Mouse (Mus musculus) cortical plate, adult 2 months (tissue): ENCODE measurements around the gene Arhgef26. TPM values are rescaled to one million over a fixed set of nuclear protein-coding genes. Genes with fewer than 3 reads are reported as not detected.

Experiments
- H3K27ac ChIP-seq: fragments of 200-500 bp; 2 replicates; pipeline ENCODE4 v1.5.1; 2012; ENCODE audit warnings: low read length, control low read depth, inconsistent platforms; ENCODE audit not compliant: insufficient read depth
- H3K4me1 ChIP-seq: fragments of 200-500 bp; 2 replicates; pipeline ENCODE4 v1.6.1; 2011; ENCODE audit warnings: low read length; ENCODE audit not compliant: control insufficient read depth, insufficient read depth
- H3K4me3 ChIP-seq: fragments of 200-500 bp; 2 replicates; pipeline ENCODE4 v1.5.1; 2011; ENCODE audit warnings: mild to moderate bottlenecking, low read length, control low read depth; ENCODE audit not compliant: insufficient read depth
- CTCF ChIP-seq: fragments of 200-500 bp; IDR thresholded peaks from 2 replicates; pipeline ENCODE4 v1.5.1; 2011; ENCODE audit warnings: mild to moderate bottlenecking, control low read depth, low read length; ENCODE audit not compliant: insufficient read depth; ENCODE audit errors: extremely low read depth
- POLR2A ChIP-seq: fragments of 200-500 bp; IDR thresholded peaks from 2 replicates; pipeline ENCODE4 v1.6.1; 2011; ENCODE audit warnings: mild to moderate bottlenecking, low read length, control low read depth; ENCODE audit not compliant: insufficient read depth; ENCODE audit errors: extremely low read depth
- polyA plus RNA-seq: library from polyadenylated mRNA; depleted of rRNA; stranded (reverse); fragments of >200 nt; gene quantifications from 2 replicates; pipeline ENCODE4 v1.2.3, GENCODE M21; 2012

Gene Arhgef26
- polyA plus RNA-seq, 1 experiment: 15.2 TPM

DNA sequence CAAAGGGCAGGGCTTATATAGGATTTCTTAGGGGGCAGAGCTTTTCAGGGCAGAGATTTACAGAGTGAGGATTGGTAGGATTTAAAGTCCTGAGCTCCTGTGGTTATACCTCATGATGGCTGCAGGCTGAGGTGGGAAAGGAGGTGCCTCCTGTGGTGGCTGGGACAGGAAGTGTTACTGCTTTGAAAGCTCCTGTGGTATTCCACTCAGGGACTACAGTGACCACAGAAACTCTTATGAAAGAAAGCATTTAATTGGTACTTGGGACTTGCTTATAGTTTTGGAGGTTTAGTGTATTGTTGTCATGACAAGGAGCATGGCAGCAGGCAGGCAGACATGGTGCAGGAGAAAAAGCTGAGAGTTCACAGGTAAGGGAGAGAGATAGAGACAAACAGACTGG lies 97.8 kb downstream of the Arhgef26 start:
- no peak for TF ChIP-seq CTCF
- no peak for TF ChIP-seq POLR2A
- no peak overlapping the region for H3K4me3 ChIP-seq
- H3K27ac ChIP-seq: no peak overlapping the region
- no peaks in the 10 kb centered on the region for H3K4me1 ChIP-seq

DNA sequence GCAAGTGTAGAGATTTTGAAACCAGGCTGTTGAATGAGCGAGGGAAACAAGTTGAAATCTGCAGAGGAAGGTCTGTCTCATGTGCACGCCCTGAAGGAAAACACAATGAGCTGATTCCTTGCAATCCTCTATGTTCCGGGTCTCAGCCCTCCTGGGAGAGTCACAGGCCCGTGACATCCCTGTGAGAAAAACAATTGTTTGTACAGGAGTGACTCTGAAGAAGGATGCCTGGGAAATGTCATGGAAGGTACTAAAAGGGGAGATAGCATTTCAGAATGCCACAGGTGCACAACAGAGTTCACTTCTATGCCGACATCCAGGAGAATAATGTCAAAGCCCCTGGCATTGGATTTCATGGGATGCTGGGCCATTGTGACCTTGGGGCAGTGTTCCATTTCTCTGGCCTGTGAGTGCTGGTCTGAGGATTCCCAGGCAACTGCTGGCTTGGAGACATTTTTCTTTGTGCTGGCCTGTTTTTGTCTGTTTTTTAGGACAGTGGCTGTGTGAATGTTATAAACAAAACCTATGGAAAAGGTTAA lies 102.4 kb downstream of the Arhgef26 start:
- Histone ChIP-seq H3K4me1 (no peaks in the 10 kb centered on the region), H3K27ac (peak overlapping the region; percentile 35; the same call in 1 of the 2 replicates), H3K4me3 (no peak overlapping the region)
- TF ChIP-seq POLR2A (no peak), CTCF (no peak)

DNA sequence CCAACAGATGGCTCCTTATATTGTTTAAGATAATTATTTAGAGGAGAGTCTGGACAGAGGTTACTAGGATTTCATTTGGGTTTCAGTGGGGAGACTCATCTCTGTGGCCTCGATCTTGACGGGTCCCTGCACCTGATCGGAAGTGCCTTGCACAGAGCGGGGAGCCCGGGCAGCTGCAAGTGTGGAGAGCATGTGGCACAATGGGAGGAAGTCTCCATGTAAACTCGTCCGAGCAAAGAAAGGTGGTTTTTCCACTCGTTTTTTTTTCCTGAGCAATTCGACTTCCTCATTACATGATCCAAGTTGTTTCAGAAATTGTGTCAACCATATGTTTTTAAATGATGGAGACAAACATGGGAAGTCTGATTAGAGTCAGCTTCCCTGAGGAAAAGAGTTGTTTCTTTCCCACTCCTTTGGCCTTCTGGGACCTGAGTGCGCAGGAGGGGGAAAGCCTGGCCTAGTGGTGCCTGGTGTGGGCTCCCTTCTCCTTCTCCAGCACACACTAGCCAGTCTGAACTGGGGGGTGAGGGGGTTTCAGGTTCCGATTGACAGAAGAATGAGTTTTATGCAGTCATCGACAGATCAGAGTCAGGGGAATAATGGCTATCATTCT lies 105.5 kb downstream of the Arhgef26 start:
- H3K4me3 ChIP-seq: no peak overlapping the region
- H3K27ac ChIP-seq: no peak overlapping the region
- TF ChIP-seq POLR2A (no peak), CTCF (no peak)
- H3K4me1 ChIP-seq: no peaks in the 10 kb centered on the region

DNA sequence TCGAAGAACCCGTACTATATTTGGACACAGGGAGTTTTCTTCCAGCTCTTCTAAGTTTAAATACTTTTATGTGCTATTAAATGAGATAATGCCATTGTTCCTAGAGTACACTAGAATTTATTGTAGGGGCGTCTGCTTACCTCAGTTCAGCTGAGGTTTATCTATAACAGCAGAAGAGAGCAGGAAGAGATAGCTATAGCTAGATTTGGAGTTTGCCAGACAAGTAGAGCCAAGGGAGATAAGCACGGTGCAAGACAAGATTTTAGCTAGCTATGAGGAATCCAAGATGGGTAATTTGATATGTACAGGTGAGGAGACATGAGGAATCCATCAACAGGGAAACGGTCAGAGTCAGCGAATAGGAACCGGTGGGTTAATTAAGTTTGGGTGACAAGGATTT lies 108.1 kb downstream of the Arhgef26 start:
- Histone ChIP-seq H3K4me1 (no peaks in the 10 kb centered on the region), H3K4me3 (no peak overlapping the region), H3K27ac (no peak overlapping the region)
- TF ChIP-seq POLR2A (no peak), CTCF (no peak)

DNA sequence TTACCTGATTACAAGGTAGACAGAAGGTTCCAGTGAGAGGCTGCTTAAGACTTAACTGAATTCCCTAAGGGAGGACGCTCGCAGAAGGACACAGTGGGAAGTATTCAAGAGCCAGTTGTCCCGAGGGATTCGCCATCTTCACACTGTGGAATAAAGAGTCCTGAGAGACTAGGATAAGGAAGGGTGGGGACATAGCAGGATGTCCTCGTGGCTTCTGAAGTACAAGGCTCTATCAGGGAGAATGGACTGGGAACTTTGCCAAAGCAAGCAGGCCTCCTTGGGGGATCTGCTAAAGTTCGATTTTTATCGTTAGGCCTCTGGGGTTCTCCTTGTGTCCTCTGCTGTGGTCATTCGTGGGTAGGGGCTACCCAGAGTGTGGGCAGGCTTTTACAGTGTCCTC lies 109.0 kb downstream of the Arhgef26 start:
- Histone ChIP-seq H3K27ac (no peak overlapping the region), H3K4me3 (no peak overlapping the region), H3K4me1 (no peaks in the 10 kb centered on the region)
- TF ChIP-seq CTCF: no peak
- TF ChIP-seq POLR2A: no peak

GRCm38 (mm10) chr3:62449871-62450496 lies 111.8 kb downstream of the Arhgef26 start:
- no peak overlapping the region for H3K27ac ChIP-seq
- TF ChIP-seq CTCF (no peak), POLR2A (no peak)
- no peak overlapping the region for H3K4me3 ChIP-seq
- no peaks in the 10 kb centered on the region for H3K4me1 ChIP-seq

DNA sequence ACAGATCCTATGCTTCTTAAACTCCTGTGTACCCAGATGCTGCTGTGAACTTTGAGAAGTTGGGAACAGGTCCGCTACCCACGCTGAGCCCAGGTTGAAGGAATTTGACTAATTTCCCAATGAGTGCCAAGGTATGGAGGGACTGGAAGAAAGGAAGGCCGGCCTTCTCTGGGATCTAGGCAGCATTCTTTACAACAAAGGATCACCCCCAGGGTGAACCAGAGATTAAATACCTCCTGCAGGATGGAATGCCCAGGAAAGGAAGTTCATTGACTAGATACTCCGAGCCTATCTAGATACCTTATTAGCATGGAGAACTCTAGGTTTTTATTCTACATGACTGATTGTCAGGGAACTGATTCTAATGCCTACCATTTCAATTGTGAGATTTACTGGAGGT lies 114.8 kb downstream of the Arhgef26 start:
- Histone ChIP-seq H3K4me1 (no peaks in the 10 kb centered on the region), H3K4me3 (no peak overlapping the region), H3K27ac (no peak overlapping the region)
- TF ChIP-seq CTCF (no peak), POLR2A (no peak)

DNA sequence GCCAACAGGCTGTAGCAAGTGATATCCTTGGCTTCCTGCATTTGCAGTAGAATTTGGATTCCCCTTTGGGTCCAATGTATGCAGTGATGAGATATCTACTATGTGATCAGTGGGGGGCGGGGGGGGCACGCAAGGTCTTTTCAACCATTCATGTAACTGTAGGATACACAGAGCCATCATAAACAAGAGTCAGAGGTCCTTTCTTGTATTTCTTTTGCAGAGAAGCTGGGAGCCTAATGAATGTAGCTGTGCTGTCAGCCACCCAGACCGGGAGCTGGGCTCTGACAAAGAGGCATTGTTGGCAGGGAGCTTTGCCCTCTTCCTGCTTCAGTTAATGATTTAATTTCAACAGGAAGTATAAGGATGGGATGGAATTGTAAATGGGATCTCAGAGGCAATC lies 116.0 kb downstream of the Arhgef26 start:
- H3K4me3 ChIP-seq: no peak overlapping the region
- peak overlapping the region; percentile 76; the same call in 1 of the 2 replicates for H3K27ac ChIP-seq
- no peak for TF ChIP-seq POLR2A
- TF ChIP-seq CTCF: no peak
- H3K4me1 ChIP-seq: no peaks in the 10 kb centered on the region

GRCm38 (mm10) chr3:62455854-62456253 lies 117.7 kb downstream of the Arhgef26 start:
- Histone ChIP-seq H3K4me1 (no peaks in the 10 kb centered on the region), H3K27ac (no peak overlapping the region), H3K4me3 (no peak overlapping the region)
- TF ChIP-seq POLR2A (no peak), CTCF (no peak)

DNA sequence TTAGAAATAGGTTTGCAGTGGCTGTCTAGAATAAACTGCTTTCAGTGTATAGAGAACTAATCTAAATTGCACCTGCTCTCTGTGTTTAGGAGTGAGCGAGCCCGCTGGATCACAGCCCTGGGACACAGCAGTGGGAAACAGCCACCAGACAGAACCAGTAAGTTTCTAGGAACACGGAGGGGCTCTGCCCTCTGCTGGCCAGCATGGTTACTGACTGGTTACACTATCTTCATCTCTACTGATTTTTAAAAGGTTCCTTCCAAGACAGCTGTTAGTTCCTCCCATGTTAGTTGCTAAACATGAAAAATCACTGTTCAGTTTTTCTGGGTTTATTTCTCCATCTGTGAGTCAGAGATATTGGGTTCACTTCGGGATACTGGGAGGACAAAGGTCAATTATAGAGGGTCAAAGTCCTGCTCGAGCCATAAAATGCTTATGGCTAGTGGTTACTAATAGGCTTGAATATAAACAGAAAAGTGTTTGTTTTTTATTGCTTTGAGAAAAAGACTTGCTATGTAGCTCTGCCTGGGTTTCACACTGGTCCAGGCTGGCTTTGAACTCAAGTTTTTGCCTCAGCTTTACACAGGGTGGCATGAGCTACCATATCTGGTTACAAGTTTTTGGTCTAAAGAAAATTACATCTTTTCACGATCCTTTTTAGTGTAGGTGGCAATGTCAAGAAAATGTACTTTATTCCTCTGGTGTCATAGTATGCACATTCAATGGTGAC lies 120.3 kb downstream of the Arhgef26 start:
- Histone ChIP-seq H3K4me1 (no peaks in the 10 kb centered on the region), H3K4me3 (no peak overlapping the region), H3K27ac (no peak overlapping the region)
- peak; percentile 77 for TF ChIP-seq CTCF
- TF ChIP-seq POLR2A: no peak
